Mouse (Mus musculus) gastrocnemius, postnatal 10 days (tissue): ENCODE data around the gene Sugct. TPM values are rescaled to one million over a fixed set of nuclear protein-coding genes. Genes with fewer than 3 reads are reported as not detected.
"Not testable (repeated sequence)": the region's sequence is repeated elsewhere in the genome, so short reads cannot be mapped to it uniquely, and the experiment has no call there.

ENCODE experiments used
- DNase-seq: peaks from one replicate; pipeline ENCODE4 v3.0.0; 2021; ENCODE audit warnings: mixed read lengths
- total RNA-seq, 2 experiments: library from RNA; stranded (reverse); gene quantifications; 2 replicates each; pipeline ENCODE4 v1.2.3; 2021

Gene Sugct
- total RNA-seq, 2 experiments from 2014 or later, result 0.82 to 1.1 TPM

GRCm38 (mm10) chr13:17604670-17605069 lies 90.7 kb downstream of the Sugct start:
- no peak for DNase-seq

GRCm38 (mm10) chr13:17603756-17604155 lies 91.6 kb downstream of the Sugct start:
- DNase-seq, result no peak

- DNase-seq, result no peak
Observed at GRCm38 (mm10) chr13:17585267-17585913, 110.0 kb downstream of the Sugct start.

GRCm38 (mm10) chr13:17584804-17585203 lies 110.5 kb downstream of the Sugct start:
- no peak for DNase-seq

- no peak for DNase-seq
Observed at GRCm38 (mm10) chr13:17581684-17582083, 113.7 kb downstream of the Sugct start.

- no peak for DNase-seq
Observed at GRCm38 (mm10) chr13:17559357-17559756, 136.0 kb downstream of the Sugct start.

- DNase-seq, result no peak
Observed at GRCm38 (mm10) chr13:17536341-17536740, 159.0 kb downstream of the Sugct start.

GRCm38 (mm10) chr13:17534871-17535270 lies 160.5 kb downstream of the Sugct start:
- no peak for DNase-seq

GRCm38 (mm10) chr13:17534469-17534868 lies 160.9 kb downstream of the Sugct start:
- DNase-seq, result no peak

- DNase-seq, result no peak
Observed at GRCm38 (mm10) chr13:17511184-17511778, 184.1 kb downstream of the Sugct start.

- no peak for DNase-seq
Observed at GRCm38 (mm10) chr13:17494936-17495335, 200.4 kb downstream of the Sugct start.

- DNase-seq, result no peak
Observed at GRCm38 (mm10) chr13:17494056-17494574, 201.2 kb downstream of the Sugct start.

GRCm38 (mm10) chr13:17457981-17458380 lies 237.4 kb downstream of the Sugct start:
- not testable (repeated sequence) for DNase-seq

- DNase-seq, result no peak
Observed at GRCm38 (mm10) chr13:17432139-17432916, 263.0 kb downstream of the Sugct start.

- no peak for DNase-seq
Observed at GRCm38 (mm10) chr13:17421875-17422274, 273.5 kb downstream of the Sugct start.

- no peak for DNase-seq
Observed at GRCm38 (mm10) chr13:17420557-17420956, 274.8 kb downstream of the Sugct start.

- DNase-seq, result no peak
Observed at GRCm38 (mm10) chr13:17342836-17343235, 352.5 kb downstream of the Sugct start.

- no peak for DNase-seq
Observed at GRCm38 (mm10) chr13:17335885-17336540, 359.3 kb downstream of the Sugct start.

GRCm38 (mm10) chr13:17326863-17327262 lies 368.5 kb downstream of the Sugct start:
- DNase-seq, result no peak

- no peak for DNase-seq
Observed at GRCm38 (mm10) chr13:17301590-17301989, 393.8 kb downstream of the Sugct start.

GRCm38 (mm10) chr13:17297462-17298005 lies 397.8 kb downstream of the Sugct start:
- DNase-seq, result no peak

- no peak for DNase-seq
Observed at GRCm38 (mm10) chr13:17296912-17297311, 398.4 kb downstream of the Sugct start.
